Mouse (Mus musculus) neural tube, embryonic 15.5 days (tissue): ENCODE results near the gene Sh3bp4. TPM values are rescaled to one million over a fixed set of nuclear protein-coding genes. Genes with fewer than 3 reads are reported as not detected.

Experiments used
- ATAC-seq: fragments of 200-750 bp; cut with Nextera tagmentation; 2 replicates; pipeline ENCODE4 v1.8.0; 2017; ENCODE audit warnings: mild to moderate bottlenecking, moderate TSS enrichment, moderate library complexity; ENCODE audit not compliant: low FRiP score
- H3K27ac ChIP-seq: fragments of 300-500 bp; sonication (generic); replicated peaks from 2 replicates; pipeline ENCODE4 v1.5.1; 2015; ENCODE audit warnings: mild to moderate bottlenecking, inconsistent platforms
- H3K27me3 ChIP-seq: fragments of 300-500 bp; sonication (generic); replicated peaks from 2 replicates; pipeline ENCODE4 v1.6.1; 2015; ENCODE audit warnings: inconsistent platforms
- H3K36me3 ChIP-seq: fragments of 300-500 bp; sonication (generic); 2 replicates; pipeline ENCODE4 v1.6.1; 2015; ENCODE audit warnings: inconsistent platforms
- H3K4me1 ChIP-seq: fragments of 300-500 bp; sonication (generic); 2 replicates; pipeline ENCODE4 v1.6.1; 2015; ENCODE audit warnings: inconsistent platforms
- H3K4me2 ChIP-seq: fragments of 300-500 bp; sonication (generic); 2 replicates; pipeline ENCODE4 v1.6.1; 2015; ENCODE audit warnings: inconsistent platforms, mild to moderate bottlenecking, moderate library complexity
- H3K4me3 ChIP-seq: fragments of 300-500 bp; sonication (generic); replicated peaks from 2 replicates; pipeline ENCODE4 v1.5.1; 2015; ENCODE audit warnings: mild to moderate bottlenecking, inconsistent platforms
- H3K9ac ChIP-seq: fragments of 300-500 bp; sonication (generic); replicated peaks from 2 replicates; pipeline ENCODE4 v1.6.1; 2015; ENCODE audit warnings: mild to moderate bottlenecking, inconsistent platforms
- H3K9me3 ChIP-seq: fragments of 300-500 bp; sonication (generic); replicated peaks from 2 replicates; pipeline ENCODE4 v1.6.1; 2016; ENCODE audit warnings: inconsistent platforms
- WGBS: fragments of 180-500 bp; shearing (Covaris S2); methylation state at CpG from one replicate; pipeline ENCODE4 v1.1.7; 2015; ENCODE audit warnings: mixed read lengths; 5-methylcytosine and 5-hydroxymethylcytosine counted together
- polyA plus RNA-seq: library from polyadenylated mRNA; unstranded; fragments of >200 nt; fragmentation: Nextera tagmentation; extraction: Ambion mirVana; gene quantifications from 2 replicates; pipeline ENCODE4 v1.2.1, GENCODE M21; 2015

The Sh3bp4 gene
- polyA plus RNA-seq, 1 experiment from 2014 or later = 14.2 TPM

- no peaks in the 10 kb centered on the region for H3K9me3 ChIP-seq
- H3K4me2 ChIP-seq = no peak overlapping the region
- WGBS = 42% methylated on average over 15 of the region's 15 CpGs
- no peak for ATAC-seq
- H3K27ac ChIP-seq = no peak overlapping the region
- H3K36me3 ChIP-seq = no peaks in the 10 kb centered on the region
- H3K9ac ChIP-seq = no peak overlapping the region
- H3K27me3 ChIP-seq = no peaks in the 10 kb centered on the region
- H3K4me1 ChIP-seq = peaks cover 35% of the 10 kb centered on the region
- H3K4me3 ChIP-seq = no peak overlapping the region
Measured at GRCm38 (mm10) chr1:89102231-89103003, 32.2 kb downstream of the Sh3bp4 start.

DNA sequence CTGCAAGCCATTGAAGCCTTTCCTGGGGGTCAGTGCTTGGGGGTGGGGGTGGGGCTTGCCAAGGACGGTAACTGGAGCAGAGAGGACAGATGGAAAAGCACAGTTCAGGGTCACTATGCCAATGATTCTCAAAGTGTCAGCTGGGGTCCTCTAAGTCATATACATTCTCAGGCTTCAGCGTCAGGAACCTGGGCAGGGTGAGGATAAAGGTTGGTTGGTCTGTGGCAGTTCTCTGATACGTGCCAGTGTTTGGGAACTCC is 32.7 kb downstream of the Sh3bp4 start:
- H3K27ac ChIP-seq = no peak overlapping the region
- 41% methylated on average over 3 of the region's 3 CpGs for WGBS
- no peaks in the 10 kb centered on the region for H3K27me3 ChIP-seq
- H3K4me1 ChIP-seq = peaks cover 39% of the 10 kb centered on the region
- H3K4me3 ChIP-seq = no peak overlapping the region
- no peak for ATAC-seq
- H3K9ac ChIP-seq = no peak overlapping the region
- H3K36me3 ChIP-seq = no peaks in the 10 kb centered on the region
- H3K4me2 ChIP-seq = no peak overlapping the region
- H3K9me3 ChIP-seq = no peaks in the 10 kb centered on the region

DNA sequence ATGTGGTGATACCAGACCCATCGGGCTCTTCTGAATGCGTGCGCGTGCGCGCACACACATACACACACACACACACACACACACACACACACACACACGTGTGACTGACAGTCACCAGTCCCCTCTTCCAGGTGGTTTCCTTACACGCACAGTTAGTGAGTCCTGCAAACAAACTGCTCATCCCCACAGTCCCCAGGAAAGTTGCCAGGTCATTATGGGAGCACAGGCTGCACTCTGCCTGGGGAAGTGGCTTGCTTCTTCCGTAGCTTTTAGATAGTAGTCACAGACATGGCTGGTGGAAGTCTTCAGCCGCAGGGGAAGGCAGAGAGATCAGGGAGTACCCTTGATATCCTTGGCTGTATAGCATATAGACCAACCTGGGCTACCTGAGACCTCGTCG is 33.3 kb downstream of the Sh3bp4 start:
- H3K9me3 ChIP-seq = no peaks in the 10 kb centered on the region
- no peak overlapping the region for H3K9ac ChIP-seq
- H3K4me1 ChIP-seq = peaks cover 45% of the 10 kb centered on the region
- no peak for ATAC-seq
- no peak overlapping the region for H3K4me3 ChIP-seq
- H3K36me3 ChIP-seq = no peaks in the 10 kb centered on the region
- H3K27me3 ChIP-seq = no peaks in the 10 kb centered on the region
- no peak overlapping the region for H3K4me2 ChIP-seq
- H3K27ac ChIP-seq = no peak overlapping the region
- 89% methylated on average over 12 of the region's 12 CpGs for WGBS

GRCm38 (mm10) chr1:89104066-89104765 is 34.0 kb downstream of the Sh3bp4 start:
- no peak overlapping the region for H3K9ac ChIP-seq
- no peak overlapping the region for H3K4me2 ChIP-seq
- no peaks in the 10 kb centered on the region for H3K27me3 ChIP-seq
- no peak overlapping the region for H3K27ac ChIP-seq
- WGBS = 75% methylated on average over 13 of the region's 13 CpGs
- peaks cover 50% of the 10 kb centered on the region for H3K4me1 ChIP-seq
- no peaks in the 10 kb centered on the region for H3K9me3 ChIP-seq
- no peak overlapping the region for H3K4me3 ChIP-seq
- H3K36me3 ChIP-seq = no peaks in the 10 kb centered on the region
- ATAC-seq = no peak

DNA sequence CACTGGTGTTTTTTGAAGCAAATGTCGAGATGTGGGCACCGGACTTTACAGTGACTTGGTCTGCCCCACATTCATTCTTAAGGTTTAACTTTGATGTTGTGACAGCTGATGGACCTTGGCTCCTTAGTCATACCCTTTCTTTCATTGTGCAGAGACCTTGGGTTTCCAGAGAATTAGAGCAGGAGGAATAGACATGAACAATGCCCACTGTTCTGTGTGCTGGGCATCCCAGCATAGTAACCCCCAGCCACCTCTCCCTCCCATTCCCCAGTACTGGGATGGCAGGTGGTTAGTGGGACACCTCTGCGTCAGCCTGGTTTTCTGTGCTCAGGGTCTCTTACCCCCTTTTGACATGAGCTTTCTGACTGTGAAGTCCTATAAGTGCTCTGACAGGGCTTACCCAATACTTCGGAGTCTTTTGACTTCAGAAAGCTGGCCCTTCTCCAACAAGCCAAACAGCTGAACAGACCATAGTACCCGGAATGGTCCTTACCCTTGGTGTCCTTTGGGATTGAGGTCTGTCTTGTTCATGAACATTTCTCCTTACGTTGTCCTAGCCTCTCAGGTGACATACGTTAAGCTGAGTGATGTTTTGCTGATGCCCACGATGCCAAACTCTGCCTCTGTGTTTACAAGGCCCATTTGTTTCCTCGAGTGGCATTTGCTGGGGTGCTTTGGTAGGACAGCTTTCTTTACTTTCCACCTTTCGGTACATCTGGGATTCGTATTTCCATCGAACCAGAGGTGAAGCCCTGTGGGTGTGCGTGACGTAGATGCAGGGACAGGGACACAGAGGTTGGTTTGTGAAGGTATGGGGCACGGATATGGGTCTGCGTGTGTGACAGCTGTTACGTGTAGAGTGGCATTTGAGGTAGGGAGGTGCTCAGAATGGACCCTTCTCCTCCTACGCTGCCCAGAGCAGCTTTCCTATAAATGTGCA is 35.9 kb downstream of the Sh3bp4 start:
- no peak overlapping the region for H3K27ac ChIP-seq
- no peak overlapping the region for H3K4me3 ChIP-seq
- peaks cover 50% of the 10 kb centered on the region for H3K4me1 ChIP-seq
- no peak overlapping the region for H3K9ac ChIP-seq
- 88% methylated on average over 18 of the region's 18 CpGs for WGBS
- no peak for ATAC-seq
- H3K27me3 ChIP-seq = no peaks in the 10 kb centered on the region
- H3K4me2 ChIP-seq = no peak overlapping the region
- H3K36me3 ChIP-seq = no peaks in the 10 kb centered on the region
- H3K9me3 ChIP-seq = no peaks in the 10 kb centered on the region

- H3K4me1 ChIP-seq = peaks cover 46% of the 10 kb centered on the region
- no peak overlapping the region for H3K9ac ChIP-seq
- no peak overlapping the region for H3K27ac ChIP-seq
- H3K36me3 ChIP-seq = no peaks in the 10 kb centered on the region
- no peak overlapping the region for H3K4me2 ChIP-seq
- no peak for ATAC-seq
- 65% methylated on average over 6 of the region's 6 CpGs for WGBS
- no peak overlapping the region for H3K4me3 ChIP-seq
- no peaks in the 10 kb centered on the region for H3K27me3 ChIP-seq
- H3K9me3 ChIP-seq = no peaks in the 10 kb centered on the region
Measured at GRCm38 (mm10) chr1:89107466-89107865, 37.3 kb downstream of the Sh3bp4 start.

- Histone ChIP-seq H3K27ac (no peak overlapping the region), H3K4me3 (no peak overlapping the region), H3K9ac (no peak overlapping the region), H3K27me3 (no peaks in the 10 kb centered on the region), H3K4me1 (peaks cover 39% of the 10 kb centered on the region), H3K9me3 (no peaks in the 10 kb centered on the region), H3K4me2 (no peak overlapping the region), H3K36me3 (no peaks in the 10 kb centered on the region)
- 22% methylated on average over 6 of the region's 6 CpGs for WGBS
- no peak for ATAC-seq
Measured at GRCm38 (mm10) chr1:89108340-89108896, 38.2 kb downstream of the Sh3bp4 start.

GRCm38 (mm10) chr1:89109767-89110166 is 39.6 kb downstream of the Sh3bp4 start:
- no peaks in the 10 kb centered on the region for H3K9me3 ChIP-seq
- H3K4me3 ChIP-seq = no peak overlapping the region
- H3K4me2 ChIP-seq = no peak overlapping the region
- no peaks in the 10 kb centered on the region for H3K27me3 ChIP-seq
- H3K27ac ChIP-seq = no peak overlapping the region
- H3K36me3 ChIP-seq = no peaks in the 10 kb centered on the region
- 42% methylated on average over 7 of the region's 7 CpGs for WGBS
- ATAC-seq = no peak
- peaks cover 27% of the 10 kb centered on the region for H3K4me1 ChIP-seq
- H3K9ac ChIP-seq = no peak overlapping the region

GRCm38 (mm10) chr1:89110767-89111534 is 40.7 kb downstream of the Sh3bp4 start:
- Histone ChIP-seq H3K27ac (no peak overlapping the region), H3K36me3 (no peaks in the 10 kb centered on the region), H3K4me2 (no peak overlapping the region), H3K9ac (no peak overlapping the region), H3K4me1 (peaks cover 20% of the 10 kb centered on the region), H3K27me3 (no peaks in the 10 kb centered on the region), H3K9me3 (no peaks in the 10 kb centered on the region), H3K4me3 (no peak overlapping the region)
- 84% methylated on average over 6 of the region's 6 CpGs for WGBS
- ATAC-seq = no peak

DNA sequence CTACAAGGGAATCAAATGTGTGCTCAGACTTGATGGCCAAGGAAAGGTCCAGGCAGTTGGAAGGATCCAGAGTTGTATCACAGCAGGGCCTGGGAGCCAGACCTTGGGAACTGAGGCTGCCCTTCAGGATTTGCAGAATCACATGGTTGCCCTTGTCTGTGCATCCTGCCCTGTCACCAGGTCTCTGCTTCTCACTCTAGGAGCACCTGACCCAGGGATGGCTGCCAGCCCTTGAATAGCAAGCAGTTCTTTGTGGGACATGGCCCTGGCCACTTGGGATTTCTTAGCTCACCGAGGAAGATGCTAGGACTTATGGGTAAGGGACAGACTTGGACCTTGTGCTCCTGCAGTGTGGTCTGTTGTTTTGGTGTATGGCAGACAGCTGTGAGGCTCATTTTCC is 42.3 kb downstream of the Sh3bp4 start:
- no peaks in the 10 kb centered on the region for H3K36me3 ChIP-seq
- H3K9me3 ChIP-seq = no peaks in the 10 kb centered on the region
- no peak overlapping the region for H3K4me2 ChIP-seq
- ATAC-seq = no peak
- H3K27ac ChIP-seq = no peak overlapping the region
- no peaks in the 10 kb centered on the region for H3K27me3 ChIP-seq
- WGBS = 84% methylated on average over 1 of the region's 1 CpGs
- H3K9ac ChIP-seq = no peak overlapping the region
- no peak overlapping the region for H3K4me3 ChIP-seq
- peaks cover 19% of the 10 kb centered on the region for H3K4me1 ChIP-seq

GRCm38 (mm10) chr1:89113731-89114130 is 43.5 kb downstream of the Sh3bp4 start:
- H3K27ac ChIP-seq = no peak overlapping the region

More at GRCm38 (mm10) chr1:89113731-89114130, 43.5 kb downstream of the Sh3bp4 start:
- H3K4me2 ChIP-seq = no peak overlapping the region
- H3K9ac ChIP-seq = no peak overlapping the region
- no peaks in the 10 kb centered on the region for H3K27me3 ChIP-seq
- 78% methylated on average over 3 of the region's 3 CpGs for WGBS
- no peak overlapping the region for H3K4me3 ChIP-seq
- peaks cover 10% of the 10 kb centered on the region for H3K4me1 ChIP-seq
- H3K36me3 ChIP-seq = no peaks in the 10 kb centered on the region
- H3K9me3 ChIP-seq = no peaks in the 10 kb centered on the region
- no peak for ATAC-seq
